Mouse (Mus musculus) activated CD4-positive, CD25-positive, alpha-beta regulatory T cell, adult 4 months (primary cell): ENCODE data around the gene Xrcc3. TPM values are rescaled to one million over a fixed set of nuclear protein-coding genes. Genes with fewer than 3 reads are reported as not detected.
A peak's percentile ranks its signal among the peaks of the same experiment; 100 is the strongest.

Experiments
- ATAC-seq: one replicate; pipeline ENCODE4 v1.8.0; 2017
- polyA plus RNA-seq, 2 experiments: library from polyadenylated mRNA; unstranded; fragments of 100-300 nt; shearing (Covaris generic); gene quantifications; one replicate each; pipeline ENCODE4 v1.2.1; 2017

Xrcc3 gene
- polyA plus RNA-seq: 1 to 10 TPM; 4.0 to 5.6 TPM

GRCm38 (mm10) chr12:111813766-111814617 is at the start of gene Xrcc3, which contains the start of gene Zfyve21:
Gene Xrcc3 (minus strand): TSS chr12:111813873.
Gene Zfyve21 (plus strand): TSS chr12:111814170.
- peak; percentile 97 for ATAC-seq

GRCm38 (mm10) chr12:111855448-111855847 is 41.8 kb upstream of the Xrcc3 start:
- peak; percentile 37 for ATAC-seq

- no peak for ATAC-seq
Observed at GRCm38 (mm10) chr12:111853546-111853945, 39.9 kb upstream of the Xrcc3 start.

GRCm38 (mm10) chr12:111853011-111853436 is 39.4 kb upstream of the Xrcc3 start:
- ATAC-seq: peak; percentile 41

DNA sequence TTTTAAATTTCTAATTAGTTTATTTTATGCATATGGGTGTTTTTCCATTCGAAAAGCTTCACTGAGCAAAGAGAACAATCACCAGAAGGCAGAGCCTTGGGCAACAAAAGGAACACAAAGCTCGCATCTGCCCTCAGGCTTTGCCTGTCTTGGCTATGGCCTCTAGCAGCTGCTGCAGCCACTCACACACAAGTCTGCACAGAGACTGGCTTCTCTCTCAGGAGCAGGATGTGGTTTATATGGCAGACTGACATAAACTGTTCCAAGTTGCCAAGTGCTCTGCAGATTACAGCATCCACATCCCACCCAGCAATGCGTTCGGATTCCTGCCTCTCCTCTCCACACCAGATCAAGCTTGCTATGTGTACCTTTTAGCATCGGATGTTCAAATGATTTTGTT is 38.1 kb upstream of the Xrcc3 start:
- peak; percentile 44 for ATAC-seq

DNA sequence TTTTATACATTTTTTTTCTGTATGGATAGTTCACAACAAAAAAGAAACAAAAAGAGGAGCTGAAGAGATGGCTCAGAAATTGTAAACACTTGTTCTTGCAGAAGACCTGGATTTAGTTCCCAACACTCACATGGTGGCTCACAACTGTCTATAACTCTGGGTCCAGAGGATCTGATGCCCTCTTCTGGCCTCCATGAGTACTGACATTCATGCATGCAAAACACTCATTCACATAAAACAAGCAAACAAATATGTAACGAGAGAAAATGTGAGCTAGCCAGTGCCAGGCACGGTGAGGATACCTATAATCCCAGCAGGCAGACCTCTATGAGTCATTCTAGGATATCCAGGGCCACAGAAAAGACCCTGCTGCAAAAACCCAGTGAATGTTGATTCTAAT is 37.6 kb upstream of the Xrcc3 start:
- no peak for ATAC-seq

GRCm38 (mm10) chr12:111848300-111848798 is 34.7 kb upstream of the Xrcc3 start:
- ATAC-seq: no peak

DNA sequence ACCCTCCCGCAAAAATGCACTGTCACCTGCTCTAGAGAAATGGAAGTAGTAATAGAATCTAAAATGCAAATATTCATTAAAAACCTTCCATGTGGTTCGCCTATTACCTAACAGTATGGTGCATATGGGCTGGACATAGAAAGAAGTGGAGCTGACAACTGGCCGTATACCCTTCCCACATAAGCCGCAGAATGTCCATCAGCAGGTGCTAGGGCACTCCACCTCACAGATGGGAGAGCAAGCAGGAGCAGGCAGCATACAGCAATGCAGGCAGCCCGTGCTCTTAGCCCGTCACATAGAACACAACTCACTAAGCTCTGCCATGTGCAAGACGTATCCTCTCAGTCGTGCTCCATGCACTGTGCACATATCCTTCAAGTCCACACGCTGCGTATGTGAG is 33.1 kb upstream of the Xrcc3 start:
- no peak for ATAC-seq

GRCm38 (mm10) chr12:111845953-111846352 is 32.3 kb upstream of the Xrcc3 start:
- ATAC-seq: no peak

GRCm38 (mm10) chr12:111843470-111843869 is 29.8 kb upstream of the Xrcc3 start:
- no peak for ATAC-seq

DNA sequence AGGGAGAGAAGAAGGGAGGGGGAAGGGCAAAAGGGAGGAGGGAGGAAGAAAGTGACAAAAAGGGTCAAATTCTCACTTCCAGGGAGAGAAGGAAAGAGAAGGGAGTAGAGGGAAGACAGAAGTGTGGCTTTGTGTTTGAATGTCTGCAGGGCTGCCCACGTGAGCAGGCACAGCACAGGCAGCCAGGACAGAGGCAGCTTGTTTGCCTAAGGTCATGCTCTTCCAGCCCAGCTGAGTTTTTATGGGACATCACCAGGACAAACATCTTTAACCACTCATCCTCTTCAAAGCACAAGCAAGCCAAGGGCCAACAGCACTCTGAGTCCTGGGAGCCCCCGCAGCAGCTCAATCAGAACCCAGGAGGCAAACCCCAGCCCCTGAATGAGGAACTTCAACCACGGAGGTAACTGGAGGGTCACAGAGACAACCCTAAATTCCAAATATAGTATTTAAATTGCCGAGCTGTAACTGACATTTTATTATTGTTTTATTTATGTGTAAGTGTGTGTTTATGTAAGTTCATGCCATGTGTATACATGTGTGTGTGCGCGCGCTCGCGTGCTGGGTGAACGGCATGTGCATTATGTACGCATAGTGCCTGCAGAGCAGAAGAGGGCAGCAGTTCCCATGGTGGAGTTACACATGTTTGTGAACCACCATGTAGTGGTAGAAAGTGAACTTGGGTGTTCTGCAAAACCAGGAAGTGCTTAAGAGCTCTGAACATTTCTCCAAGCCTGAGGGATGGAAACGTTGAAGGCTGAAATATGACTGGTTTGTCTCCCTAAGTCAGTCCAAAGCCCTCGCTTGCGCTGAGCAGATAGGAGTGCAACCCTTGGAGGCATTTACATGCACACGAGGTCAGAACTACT is 29.1 kb upstream of the Xrcc3 start:
- no peak for ATAC-seq

DNA sequence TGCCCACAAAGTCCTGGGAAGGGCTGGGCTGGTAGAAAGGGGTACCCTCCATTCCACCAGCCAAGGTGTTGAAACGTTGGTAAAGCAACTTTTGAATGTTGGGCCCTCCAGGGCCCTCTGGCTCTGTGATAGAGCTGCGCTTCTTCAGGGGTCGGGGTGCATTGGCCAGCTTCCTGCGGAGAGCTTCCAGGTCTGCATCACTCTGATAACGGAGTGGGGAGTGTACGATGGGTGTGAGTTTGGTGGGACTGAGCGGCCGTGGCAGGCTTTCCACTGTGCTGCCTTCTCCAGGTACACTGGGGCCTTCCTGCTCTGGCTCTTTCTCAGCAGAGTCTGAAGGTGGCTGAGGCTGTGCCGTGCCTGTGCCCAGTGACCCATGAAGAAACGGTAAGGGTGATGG is 19.8 kb upstream of the Xrcc3 start:
- ATAC-seq: no peak

GRCm38 (mm10) chr12:111832643-111833042 is 19.0 kb upstream of the Xrcc3 start:
- ATAC-seq: no peak

GRCm38 (mm10) chr12:111830375-111830774 is 16.7 kb upstream of the Xrcc3 start:
- no peak for ATAC-seq

GRCm38 (mm10) chr12:111829954-111830353 is 16.3 kb upstream of the Xrcc3 start:
- no peak for ATAC-seq

GRCm38 (mm10) chr12:111829447-111829846 is 15.8 kb upstream of the Xrcc3 start:
- no peak for ATAC-seq

DNA sequence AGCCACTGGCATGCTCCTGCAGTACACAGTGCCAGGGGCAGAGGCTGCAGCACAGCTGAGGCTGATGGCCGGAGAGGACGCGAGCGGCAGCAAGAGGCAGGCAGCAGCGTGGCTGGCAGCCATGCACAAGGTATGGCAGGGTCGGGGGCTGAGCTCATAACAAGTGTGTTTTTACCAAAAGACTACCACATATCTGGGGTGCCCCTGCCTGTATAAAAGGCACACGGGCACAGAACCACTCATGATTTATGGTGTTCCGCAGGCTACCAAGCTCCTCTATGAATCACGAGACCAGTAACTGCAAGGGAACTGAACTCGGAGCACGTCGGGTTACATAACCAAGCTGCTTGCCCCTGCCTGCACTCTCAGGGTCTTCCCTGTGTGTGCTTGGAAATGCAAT is 13.9 kb upstream of the Xrcc3 start:
- ATAC-seq: no peak

- ATAC-seq: no peak
Observed at GRCm38 (mm10) chr12:111821931-111822330, 8.3 kb upstream of the Xrcc3 start.

DNA sequence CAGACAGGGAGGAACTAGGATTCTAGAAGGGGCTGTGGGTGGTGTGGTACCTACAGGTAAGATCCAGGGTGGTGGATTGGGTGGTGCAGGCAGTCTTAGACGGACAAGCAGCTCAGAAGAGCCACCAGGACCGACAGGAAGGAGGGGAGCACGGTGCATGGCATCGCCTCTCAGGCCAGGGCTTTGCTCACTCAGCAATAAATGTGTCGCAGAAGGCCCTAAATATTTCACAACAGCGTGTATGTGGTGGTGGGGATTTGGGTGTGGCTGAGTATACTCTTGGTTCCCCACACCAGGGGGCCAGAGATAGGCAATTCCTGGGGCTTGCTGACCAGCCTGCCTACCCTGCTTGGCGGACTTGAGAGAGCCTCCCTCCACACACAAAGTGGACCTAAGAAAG is 7.0 kb upstream of the Xrcc3 start:
- ATAC-seq: no peak

GRCm38 (mm10) chr12:111819936-111820335 is 6.3 kb upstream of the Xrcc3 start:
- no peak for ATAC-seq

DNA sequence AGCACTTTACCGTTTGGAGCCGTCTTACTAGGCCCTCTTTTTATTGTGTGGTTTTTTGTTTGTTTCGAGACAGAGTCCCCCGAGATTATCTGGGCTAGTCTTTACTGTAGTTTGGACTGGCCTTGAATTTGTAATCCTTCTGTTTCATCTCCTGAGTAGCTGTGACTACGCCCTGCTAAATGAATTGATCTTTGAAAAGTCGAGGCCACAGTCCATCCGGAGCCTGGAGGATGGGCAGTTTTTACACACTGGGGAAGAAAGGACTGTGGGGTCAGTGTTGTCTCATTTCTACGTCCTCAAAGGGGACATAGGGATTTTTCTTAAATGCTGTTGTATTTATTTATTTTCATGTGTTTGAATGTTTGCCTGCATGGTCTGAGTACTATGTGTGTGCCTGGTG is 4.3 kb upstream of the Xrcc3 start:
- ATAC-seq: no peak

DNA sequence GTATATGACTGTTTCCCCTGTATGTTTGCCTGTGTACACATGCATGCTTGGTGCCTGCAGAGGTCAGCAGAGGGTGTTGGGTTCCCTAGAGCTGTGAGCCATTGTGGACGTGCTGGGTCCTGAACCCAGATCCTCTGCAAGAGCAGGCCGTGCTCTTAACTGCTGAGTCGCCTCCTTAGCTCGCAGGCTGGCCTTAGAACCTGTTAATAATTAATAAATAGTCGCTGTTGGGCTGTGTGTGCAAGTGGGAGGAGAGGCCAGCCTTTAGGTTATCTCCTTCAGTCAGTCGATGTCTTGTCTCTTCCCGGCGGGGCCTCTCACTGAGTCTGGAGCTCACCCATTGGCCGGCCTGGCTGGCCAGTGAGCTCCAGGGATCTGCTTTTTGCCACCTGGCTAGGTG is 3.3 kb upstream of the Xrcc3 start:
- no peak for ATAC-seq

DNA sequence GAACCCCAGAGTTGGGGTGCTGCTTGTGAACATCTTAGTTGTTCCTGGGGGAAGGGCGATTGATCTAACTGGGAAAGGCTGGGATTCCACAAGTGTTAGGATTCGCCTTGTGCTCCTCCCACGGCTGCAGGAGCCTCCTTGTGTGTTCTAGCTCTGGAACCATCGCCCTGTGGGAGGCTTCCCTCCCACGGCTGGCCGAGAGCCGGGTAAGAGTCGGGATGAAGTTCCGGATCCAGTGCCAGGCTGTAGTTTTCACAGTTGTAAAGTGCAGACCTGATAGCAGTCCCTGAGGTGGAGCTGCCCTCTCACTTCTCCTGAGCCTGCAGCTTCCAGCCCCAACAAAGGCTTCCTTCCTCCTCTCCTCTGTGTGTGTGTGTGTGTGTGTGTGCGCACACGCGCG is 2.9 kb upstream of the Xrcc3 start:
- no peak for ATAC-seq
